Comparison of ENCODE assay signal across 9 mouse cellular contexts in genomic region chr1:158596726-158597448, GRCm38 (mm10).
DNase-seq lines count a peak whose midpoint lies in the region; ATAC-seq and TF ChIP-seq lines count a peak whose summit lies in the region.
"Had no signal": no experiment of that assay in that cellular context is flagged by ENCODE, and none has a peak within 500 bp of the region (broad histone marks: within the 10 kb centered on the region; RNA-seq: fewer than 3 reads in every experiment).

No protein-coding gene starts in this region.

- H3K4me2 ChIP-seq in kidney, postnatal 0 days (ENCODE audit: low read length): no peak overlapping the region
- no peak overlapping the region for H3K4me2 ChIP-seq in lung, embryonic 14.5 days
- H3K4me2 ChIP-seq: liver, embryonic 15.5 days had no signal

- 30% methylated on average over 16 of the region's 16 CpGs for WGBS in heart, embryonic 10.5 days
- WGBS in kidney, postnatal 0 days: 32% methylated on average over 16 of the region's 16 CpGs
- WGBS in lung, embryonic 14.5 days: 33% methylated on average over 16 of the region's 16 CpGs

- H3K36me3 ChIP-seq in heart, embryonic 10.5 days: no peaks in the 10 kb centered on the region
- no peaks in the 10 kb centered on the region for H3K36me3 ChIP-seq in kidney, postnatal 0 days (ENCODE audit: insufficient read depth, low read length)
- H3K36me3 ChIP-seq in lung, embryonic 14.5 days (ENCODE audit: insufficient read depth): no peaks in the 10 kb centered on the region
- H3K36me3 ChIP-seq: liver, embryonic 15.5 days had no signal

- TF ChIP-seq CTCF in kidney, postnatal 0 days (IDR thresholded peaks at IDR 0.05; ENCODE audit: low read depth): peak; percentile 78
- peak; percentile 74 for TF ChIP-seq CTCF in lung, embryonic 14.5 days (IDR thresholded peaks at IDR 0.05; ENCODE audit: low read depth)

- DNase-seq in urinary bladder, postnatal 25 days (ENCODE audit: low spot score): peak; percentile 18
- no peak for DNase-seq in urinary bladder, adult 2 months (ENCODE audit: low spot score)
- DNase-seq in embryo, embryonic 9.5 days (ENCODE audit: extremely low spot score): peak; percentile 63
- DNase-seq in heart, embryonic 10.5 days (ENCODE audit: low spot score): peak; percentile 80
- peak; percentile 69 for DNase-seq in kidney, postnatal 0 days (ENCODE audit: low spot score)
- DNase-seq in lung, embryonic 14.5 days: peak; percentile 70
- peak; percentile 20 for DNase-seq in ovary, adult 18-20 months (ENCODE audit: low spot score)
- no peak for DNase-seq in c-Kit-positive CD71-positive TER-119-positive erythroid progenitor cells, embryonic 14.5 days (ENCODE audit: low spot score)

- no peak overlapping the region for H3K27ac ChIP-seq in heart, embryonic 10.5 days
- no peak overlapping the region for H3K27ac ChIP-seq in kidney, postnatal 0 days
- no peak overlapping the region for H3K27ac ChIP-seq in lung, embryonic 14.5 days (ENCODE audit: low read depth)
- H3K27ac ChIP-seq: liver, embryonic 15.5 days had no signal

- H3K9me3 ChIP-seq in heart, embryonic 10.5 days: no peaks in the 10 kb centered on the region
- no peaks in the 10 kb centered on the region for H3K9me3 ChIP-seq in kidney, postnatal 0 days (replicated peaks; ENCODE audit: low read length)
- H3K9me3 ChIP-seq in lung, embryonic 14.5 days (ENCODE audit: low read depth, low read length): no peaks in the 10 kb centered on the region
- H3K9me3 ChIP-seq: liver, embryonic 15.5 days had no signal

- peak; percentile 73 for ATAC-seq in kidney, postnatal 0 days (replicated peaks; ENCODE audit: low FRiP score, low read depth)
- peak; percentile 84 for ATAC-seq in lung, embryonic 14.5 days (ENCODE audit: insufficient read depth)

- no peak overlapping the region for H3K4me3 ChIP-seq in heart, embryonic 10.5 days
- no peak overlapping the region for H3K4me3 ChIP-seq in kidney, postnatal 0 days (replicated peaks; ENCODE audit: low read depth, low read length)
- H3K4me3 ChIP-seq in lung, embryonic 14.5 days (ENCODE audit: low read depth, low read length): no peak overlapping the region
- H3K4me3 ChIP-seq: liver, embryonic 15.5 days had no signal

- no peak overlapping the region for H3K9ac ChIP-seq in kidney, postnatal 0 days (ENCODE audit: low read depth, low read length)
- no peak overlapping the region for H3K9ac ChIP-seq in lung, embryonic 14.5 days
- H3K9ac ChIP-seq: liver, embryonic 15.5 days had no signal

- no peaks in the 10 kb centered on the region for H3K4me1 ChIP-seq in heart, embryonic 10.5 days
- no peaks in the 10 kb centered on the region for H3K4me1 ChIP-seq in kidney, postnatal 0 days (replicated peaks; ENCODE audit: insufficient read depth, low read length)
- no peaks in the 10 kb centered on the region for H3K4me1 ChIP-seq in lung, embryonic 14.5 days (ENCODE audit: insufficient read depth)
- H3K4me1 ChIP-seq: liver, embryonic 15.5 days had no signal

- H3K27me3 ChIP-seq in heart, embryonic 10.5 days (ENCODE audit: insufficient read depth, poor library complexity, severe bottlenecking): no peaks in the 10 kb centered on the region
- H3K27me3 ChIP-seq in kidney, postnatal 0 days (ENCODE audit: insufficient read depth, low read length): no peaks in the 10 kb centered on the region
- H3K27me3 ChIP-seq in lung, embryonic 14.5 days (ENCODE audit: insufficient read depth, low read length): no peaks in the 10 kb centered on the region
- H3K27me3 ChIP-seq: liver, embryonic 15.5 days had no signal

Comparison
In these comparisons a context has a peak if more than half of its experiments do, and no peak if none do; other contexts are left out.
1. DNase-seq: peak in urinary bladder, postnatal 25 days (single experiment), embryo, embryonic 9.5 days (single experiment), heart, embryonic 10.5 days (single experiment), kidney, postnatal 0 days (single experiment), lung, embryonic 14.5 days (single experiment) and ovary, adult 18-20 months (single experiment); none in urinary bladder, adult 2 months (single experiment) and c-Kit-positive CD71-positive TER-119-positive erythroid progenitor cells, embryonic 14.5 days (single experiment).